Mouse (Mus musculus) urinary bladder, postnatal 10 days (tissue): ENCODE data around the gene Rab3gap2.
"Not testable (repeated sequence)": the region's sequence is repeated elsewhere in the genome, so short reads cannot be mapped to it uniquely, and the experiment has no call there.

Source experiments
- DNase-seq: peaks from one replicate; pipeline ENCODE4 v3.0.0; 2022; ENCODE audit warnings: low spot score

The Rab3gap2 gene

DNA sequence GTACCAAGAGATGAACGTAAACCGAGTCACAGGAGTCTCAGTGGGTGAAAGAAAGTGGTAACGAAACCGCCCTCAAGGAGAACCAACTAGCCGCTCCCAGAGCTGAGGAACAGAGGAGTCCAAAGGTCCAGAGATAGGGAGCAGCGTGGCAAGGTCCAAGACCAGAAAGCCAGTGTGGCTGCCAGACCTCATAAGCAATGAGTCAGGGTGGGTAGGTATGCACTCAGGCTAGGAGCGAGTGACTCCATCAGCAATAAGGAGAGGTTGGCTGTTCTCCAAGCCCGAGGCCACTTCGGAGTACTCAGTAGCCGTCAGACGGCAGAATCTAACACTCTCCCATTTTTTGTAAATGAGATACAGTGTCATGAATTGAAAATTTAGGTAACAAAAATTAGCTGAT, 78.9 kb downstream of the Rab3gap2 start:
- no peak for DNase-seq

DNA sequence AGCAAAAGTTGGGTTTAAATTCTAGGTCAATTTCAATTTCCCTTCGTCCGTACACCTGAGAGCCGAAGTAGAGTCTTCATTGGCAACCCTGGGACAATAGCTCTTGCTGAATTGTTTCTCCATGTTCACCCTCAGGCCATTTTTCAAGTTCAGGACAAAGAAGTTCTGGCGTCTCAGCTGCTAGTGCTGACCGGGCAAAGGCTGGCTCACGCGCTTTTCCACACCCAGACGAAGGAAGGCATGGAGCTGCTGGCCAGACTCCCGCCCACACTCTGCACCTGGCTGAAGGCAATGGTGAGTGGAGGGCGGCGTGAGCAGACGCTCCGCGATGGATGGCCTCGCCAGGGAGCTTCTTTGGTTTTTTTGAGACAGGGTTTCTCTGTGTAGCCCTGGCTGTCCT, 79.3 kb downstream of the Rab3gap2 start:
- DNase-seq: no peak

DNA sequence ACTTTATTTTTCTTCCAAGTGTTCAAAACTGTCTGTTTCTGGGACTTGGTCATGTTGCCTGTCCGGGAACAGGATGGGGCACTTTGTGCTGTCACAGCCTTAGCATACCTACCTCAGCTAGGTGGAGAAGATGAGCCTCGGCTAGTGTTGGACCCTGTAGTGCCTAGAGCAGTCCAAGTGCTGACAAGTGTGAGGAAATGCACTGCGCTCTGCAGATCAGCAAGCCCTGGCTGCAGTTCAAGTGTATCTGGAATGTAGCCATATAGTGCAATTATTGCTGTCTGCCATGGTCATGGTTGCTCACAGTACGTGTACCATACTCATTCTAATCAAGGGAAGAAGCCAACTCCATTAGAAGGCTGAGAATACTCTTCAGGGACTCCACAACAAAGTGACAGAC, 80.8 kb downstream of the Rab3gap2 start:
- DNase-seq: no peak

- no peak for DNase-seq
Measured at GRCm38 (mm10) chr1:185285171-185285570, 81.3 kb downstream of the Rab3gap2 start.

DNA sequence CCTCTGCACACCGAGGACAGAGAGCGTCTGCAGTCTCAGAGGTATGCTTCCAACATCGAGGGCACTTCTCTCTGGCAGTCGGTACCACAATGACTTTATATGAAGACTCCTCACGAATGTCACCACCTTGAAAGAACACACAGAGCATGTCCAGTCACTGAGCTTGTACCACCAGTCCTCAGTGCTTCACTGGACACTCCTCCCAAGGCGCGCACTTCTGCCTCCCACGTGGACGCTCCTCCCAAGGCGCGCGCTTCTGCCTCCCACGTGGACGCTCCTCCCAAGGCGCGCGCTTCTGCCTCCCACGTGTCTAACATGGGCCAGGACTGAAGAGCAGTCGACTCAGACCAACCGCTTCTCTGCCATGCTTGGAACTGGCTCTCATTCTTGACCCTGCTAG, 83.1 kb downstream of the Rab3gap2 start:
- no peak for DNase-seq

DNA sequence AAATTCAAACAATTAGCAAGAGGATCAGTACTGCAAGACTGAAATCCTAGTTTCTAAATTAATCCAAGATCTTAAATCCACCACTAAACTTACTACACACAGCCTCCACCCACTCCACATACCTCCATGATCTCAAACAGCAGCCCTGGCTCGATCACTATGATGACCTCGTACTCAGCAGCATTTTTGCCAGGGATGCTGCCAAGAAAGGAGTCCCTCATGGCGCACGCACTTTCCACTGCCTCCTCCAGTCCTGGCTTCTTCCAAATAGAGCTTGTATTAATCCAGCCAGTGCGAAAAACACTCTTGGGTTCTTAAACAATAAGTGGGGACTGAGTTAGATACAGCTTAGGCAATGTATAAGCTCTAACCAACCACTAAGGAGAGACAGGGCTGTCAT, 85.3 kb downstream of the Rab3gap2 start:
- DNase-seq: no peak

GRCm38 (mm10) chr1:185291336-185291735, 87.4 kb downstream of the Rab3gap2 start:
- no peak for DNase-seq

DNA sequence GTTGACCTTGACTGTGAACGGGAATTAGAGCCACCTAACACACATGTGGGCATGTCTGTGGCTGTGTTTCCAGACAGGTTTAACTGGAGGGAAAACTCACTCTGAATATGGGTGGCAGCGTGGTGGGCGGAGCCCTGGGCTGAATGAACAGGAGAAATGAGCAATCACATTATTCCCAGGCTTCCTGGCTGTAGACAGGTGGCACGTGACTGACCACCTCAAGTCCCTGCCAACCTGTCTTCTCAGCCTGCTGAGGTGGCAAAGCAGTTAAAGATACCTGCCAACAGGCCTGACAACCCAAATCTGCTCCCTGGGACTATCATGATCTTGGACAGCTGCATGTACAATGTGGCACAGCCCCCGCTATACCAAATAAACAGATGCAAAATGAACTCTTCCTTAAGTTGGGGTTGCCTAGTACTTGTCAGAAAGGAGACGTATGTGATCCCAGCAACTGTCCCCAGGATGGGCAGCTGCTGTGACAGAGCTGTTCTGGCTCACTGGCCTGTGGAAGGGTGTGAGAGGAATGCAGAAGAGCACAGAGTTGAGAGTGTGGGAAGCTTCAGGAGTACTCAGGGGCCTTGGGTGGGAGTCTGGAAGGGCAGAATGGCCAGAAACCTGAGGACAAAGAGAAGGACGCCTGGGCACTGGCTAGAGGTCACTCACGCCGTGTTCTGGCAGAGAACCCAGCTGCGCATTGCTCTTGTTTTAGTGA, 88.9 kb downstream of the Rab3gap2 start:
- no peak for DNase-seq

DNA sequence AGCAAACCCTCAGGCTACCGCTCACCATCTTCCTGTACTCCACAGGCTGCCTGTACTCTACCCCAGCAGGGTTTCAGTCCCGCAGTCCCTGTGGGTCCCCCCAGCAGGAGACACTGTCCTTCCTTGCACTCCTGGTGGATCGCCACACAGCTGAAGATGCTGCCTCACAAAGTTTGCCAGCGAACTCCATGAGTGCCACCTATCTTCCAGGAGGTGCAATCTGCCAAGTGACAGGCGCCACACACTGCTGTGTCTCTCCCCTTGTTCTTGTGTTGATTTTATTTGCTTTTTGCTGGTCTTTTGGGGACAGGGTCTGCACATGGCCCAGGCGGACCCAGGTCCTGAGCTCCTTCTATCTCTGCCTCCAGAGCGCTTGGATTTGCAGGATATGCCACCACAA, 92.9 kb downstream of the Rab3gap2 start:
- no peak for DNase-seq

DNA sequence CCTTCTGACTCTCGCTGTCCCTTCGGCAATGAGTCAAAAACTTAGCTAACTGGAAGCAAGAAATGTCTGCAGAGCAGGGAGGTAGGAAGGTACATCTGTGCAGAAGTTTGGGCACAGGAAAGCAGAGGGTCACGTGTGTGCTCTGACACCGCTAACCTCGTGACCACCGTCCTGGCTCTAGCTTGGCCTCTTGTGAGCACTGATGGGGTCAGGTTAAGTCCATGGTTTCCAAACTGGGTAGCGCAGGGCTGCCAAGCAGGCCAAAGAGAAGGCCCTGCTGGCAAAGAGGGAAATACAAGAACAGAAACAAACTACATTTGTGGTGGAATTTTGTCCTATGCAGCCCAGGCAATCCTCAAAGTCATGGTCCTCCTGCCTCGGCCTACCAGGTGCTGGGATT, 94.6 kb downstream of the Rab3gap2 start:
- DNase-seq: no peak

- DNase-seq: no peak
Measured at GRCm38 (mm10) chr1:185302816-185303215, 98.9 kb downstream of the Rab3gap2 start.

- no peak for DNase-seq
Measured at GRCm38 (mm10) chr1:185306836-185307235, 102.9 kb downstream of the Rab3gap2 start.

- no peak for DNase-seq
Measured at GRCm38 (mm10) chr1:185307645-185308044, 103.7 kb downstream of the Rab3gap2 start.

DNA sequence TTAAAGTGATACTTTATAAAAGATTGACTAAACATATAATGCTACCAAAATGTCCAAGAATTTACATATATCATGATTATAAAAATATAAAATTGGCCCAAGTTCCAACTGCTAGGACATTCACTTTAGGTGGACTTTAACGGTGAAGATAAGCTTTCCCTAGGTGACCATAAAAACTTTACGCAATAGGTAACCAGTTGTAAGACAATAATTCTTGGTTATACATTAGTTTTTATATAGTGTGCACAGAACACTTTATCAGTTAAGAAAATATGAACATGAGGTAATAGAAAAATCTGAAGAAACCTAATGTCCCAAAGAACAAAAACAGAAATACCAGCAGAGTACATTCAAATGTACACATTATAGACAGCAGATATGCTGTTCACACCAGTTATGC, 104.4 kb downstream of the Rab3gap2 start:
- DNase-seq: no peak

- DNase-seq: no peak
Measured at GRCm38 (mm10) chr1:185308908-185309307, 105.0 kb downstream of the Rab3gap2 start.

GRCm38 (mm10) chr1:185311949-185312348, 108.0 kb downstream of the Rab3gap2 start:
- no peak for DNase-seq

GRCm38 (mm10) chr1:185314546-185314945, 110.6 kb downstream of the Rab3gap2 start:
- no peak for DNase-seq

DNA sequence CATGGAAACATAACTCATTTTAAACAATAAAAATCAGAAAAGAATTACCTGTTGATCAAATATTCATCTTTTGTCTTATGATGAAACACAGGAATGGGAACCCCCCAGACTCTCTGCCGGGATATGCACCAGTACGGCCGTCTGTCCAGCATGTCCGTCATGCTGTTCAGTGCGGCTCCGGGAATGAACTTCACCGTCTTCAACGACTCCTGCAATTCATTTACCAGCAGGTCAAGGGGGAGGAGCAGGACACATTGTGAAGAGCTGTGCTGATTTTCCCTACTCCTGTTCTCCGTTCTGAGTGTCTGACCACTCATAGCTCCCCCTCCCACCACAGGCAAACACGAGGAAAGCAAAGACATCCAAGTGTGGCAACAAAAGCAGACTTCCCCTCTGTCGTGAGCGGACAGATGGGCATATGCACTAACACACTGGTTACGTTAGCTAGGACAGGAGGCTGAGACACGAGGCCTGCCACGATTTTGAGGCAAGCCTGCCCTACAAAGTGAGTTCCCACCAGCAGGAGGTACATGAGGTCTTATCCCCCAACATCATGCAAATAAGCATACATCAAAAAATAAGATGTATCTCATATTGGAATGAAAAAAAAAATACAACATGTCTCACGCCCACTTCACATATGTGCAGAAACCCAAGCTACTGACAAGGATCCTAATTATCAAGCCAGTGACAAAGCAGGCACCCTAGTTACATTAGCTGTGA, 112.1 kb downstream of the Rab3gap2 start:
- DNase-seq: no peak

DNA sequence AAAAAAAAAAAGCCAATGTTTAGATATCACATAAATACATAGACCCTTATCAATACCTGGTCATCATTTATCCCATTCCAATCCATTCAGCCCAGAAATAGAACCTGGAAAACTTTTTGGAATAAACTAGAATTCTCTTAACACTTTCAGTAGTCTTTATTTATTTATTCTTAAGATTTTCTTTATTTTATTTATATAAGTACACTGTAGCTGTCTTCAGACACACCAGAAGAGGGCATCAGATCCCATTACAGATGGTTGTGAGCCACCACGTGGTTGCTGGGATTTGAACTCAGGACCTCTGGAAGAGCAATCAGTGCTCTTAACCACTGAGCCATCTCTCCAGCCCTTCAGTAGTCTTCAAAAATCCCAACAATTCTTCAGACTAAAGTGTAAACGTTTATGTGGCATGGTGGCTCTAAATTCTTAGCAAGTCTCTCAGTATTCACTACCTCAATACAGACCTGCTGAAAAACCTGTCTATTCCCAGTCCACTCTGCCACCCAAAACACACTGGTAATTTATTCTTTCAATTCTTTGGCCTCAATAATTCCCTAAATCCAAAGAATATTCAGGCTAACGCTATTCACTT, 123.9 kb downstream of the Rab3gap2 start:
- not testable (repeated sequence) for DNase-seq

- peak; percentile 43 for DNase-seq
Measured at GRCm38 (mm10) chr1:185328721-185329610, 125.0 kb downstream of the Rab3gap2 start, which contains the start of gene Iars2. Iars2 (minus strand) TSS chr1:185329396.

DNA sequence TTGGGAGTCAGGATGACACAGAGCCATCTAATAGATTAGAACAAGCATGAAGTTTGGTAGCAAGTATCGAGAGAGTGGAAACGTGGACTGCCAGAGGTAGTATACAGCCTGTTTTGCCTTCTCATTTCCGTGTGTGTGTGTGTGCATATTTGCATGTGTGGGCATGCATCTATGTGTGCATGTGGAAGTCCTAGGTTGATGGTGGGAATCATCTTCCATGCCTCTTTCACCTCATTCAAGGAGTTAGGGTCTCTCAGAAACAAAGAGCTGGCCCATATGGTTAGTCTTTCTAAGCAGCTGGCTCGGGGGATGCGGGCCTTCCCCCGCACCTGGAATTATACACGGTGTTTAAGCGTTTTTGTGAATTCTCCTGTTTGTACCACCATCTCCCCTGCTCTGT, 125.9 kb downstream of the Rab3gap2 start:
- no peak for DNase-seq

- no peak for DNase-seq
Measured at GRCm38 (mm10) chr1:185331364-185331763, 127.4 kb downstream of the Rab3gap2 start.
